Mouse (Mus musculus) 3T3-L1 (cell line): ENCODE results near the gene Fam122b.

ENCODE experiments used
- DNase-seq: peaks from one replicate; pipeline ENCODE4 v3.0.0-alpha.2; 2015; ENCODE audit warnings: low read depth, low spot score

The Fam122b gene

GRCm38 (mm10) chrX:53197681-53198080 lies 71.9 kb downstream of the Fam122b start:
- DNase-seq: no peak

GRCm38 (mm10) chrX:53196392-53196791 lies 73.2 kb downstream of the Fam122b start:
- DNase-seq: no peak
